Mouse (Mus musculus) CH12.LX (cell line): ENCODE measurements around the gene Klhl35. TPM values are rescaled to one million over a fixed set of nuclear protein-coding genes. Genes with fewer than 3 reads are reported as not detected.
A peak's percentile ranks its signal among the peaks of the same experiment; 100 is the strongest.

Experiments
- DNase-seq: peaks from one replicate; pipeline ENCODE4 v3.0.0-alpha.2; 2013; ENCODE audit errors: extremely low read depth
- H3K27ac ChIP-seq: 2 replicates; pipeline ENCODE4 v1.5.1; 2012; ENCODE audit warnings: low read depth, mild to moderate bottlenecking, control low read depth, moderate library complexity; ENCODE audit not compliant: insufficient read depth
- H3K27me3 ChIP-seq: replicated peaks from 2 replicates; pipeline ENCODE3; 2012; ENCODE audit warnings: inconsistent platforms
- H3K36me3 ChIP-seq, 2 experiments: replicated peaks in 1 of 2; 2 replicates each; pipeline versions ENCODE3 to v1.6.1; 2012; ENCODE audit warnings: inconsistent platforms in 1 of 2, low read length in 1 of 2, mild to moderate bottlenecking in 1 of 2, mixed read lengths in 1 of 2, moderate library complexity in 1 of 2; ENCODE audit not compliant: control insufficient read depth in 1 of 2, insufficient read depth in 1 of 2
- H3K4me1 ChIP-seq, 2 experiments: 2 replicates each; pipeline ENCODE4 v1.6.1; 2012; ENCODE audit warnings: inconsistent platforms in 1 of 2, moderate library complexity in 1 of 2; ENCODE audit not compliant: insufficient read depth in 2 of 2, control insufficient read depth in 1 of 2
- H3K4me2 ChIP-seq: 2 replicates; pipeline ENCODE4 v1.6.1; 2012; ENCODE audit warnings: low read depth, mild to moderate bottlenecking, control low read depth; ENCODE audit not compliant: poor library complexity, insufficient read depth, severe bottlenecking
- H3K4me3 ChIP-seq, 3 experiments: fragments of 150-350 bp in 1 of 3; sonication (generic) in 1 of 3; replicated peaks in 1 of 3; 2 replicates each; pipeline versions ENCODE3 to v1.5.1; 2011 to 2012; ENCODE audit warnings: low read depth in 2 of 3, low read length in 2 of 3, mild to moderate bottlenecking in 2 of 3, moderate library complexity in 2 of 3, control low read depth in 1 of 3, improper control_type of control experiment in 1 of 3, inconsistent platforms in 1 of 3, mixed read lengths in 1 of 3; ENCODE audit not compliant: poor library complexity in 1 of 3
- H3K79me2 ChIP-seq: replicated peaks from 2 replicates; pipeline ENCODE4 v1.6.1; 2012; ENCODE audit warnings: mild to moderate bottlenecking, moderate library complexity; ENCODE audit not compliant: control insufficient read depth, poor library complexity, insufficient read depth, severe bottlenecking; ENCODE audit errors: extremely low read depth
- H3K9ac ChIP-seq: 2 replicates; pipeline ENCODE4 v1.6.1; 2012; ENCODE audit warnings: low read depth, mild to moderate bottlenecking, control low read depth, moderate library complexity; ENCODE audit not compliant: insufficient read depth
- H3K9me3 ChIP-seq: replicated peaks from 2 replicates; pipeline ENCODE3; 2012; ENCODE audit warnings: low read length, inconsistent platforms, mixed read lengths
- BHLHE40 ChIP-seq: IDR thresholded peaks from 2 replicates; pipeline ENCODE4 v1.6.1; 2011; ENCODE audit warnings: mild to moderate bottlenecking, low read depth, low read length, improper control_type of control experiment
- CTCF ChIP-seq, 2 experiments: IDR thresholded peaks in 1 of 2; conservative IDR thresholded peaks in 1 of 2; 2 replicates each; pipeline ENCODE4 v1.5.1; 2011 to 2012; ENCODE audit warnings: low read depth in 2 of 2, low read length in 2 of 2, improper control_type of control experiment in 1 of 2, inconsistent platforms in 1 of 2, mild to moderate bottlenecking in 1 of 2, moderate library complexity in 1 of 2
- ELF1 ChIP-seq: IDR thresholded peaks from 2 replicates; pipeline ENCODE4 v1.6.1; 2014; ENCODE audit warnings: low read depth, mild to moderate bottlenecking, inconsistent platforms, low read length, improper control_type of control experiment
- EP300 ChIP-seq: IDR thresholded peaks from 2 replicates; pipeline ENCODE4 v1.6.1; 2011; ENCODE audit warnings: low read length, improper control_type of control experiment
- ETS1 ChIP-seq: conservative IDR thresholded peaks from 2 replicates; pipeline ENCODE4 v1.6.1; 2012; ENCODE audit warnings: low read depth, mild to moderate bottlenecking, inconsistent platforms, low read length, improper control_type of control experiment, moderate library complexity
- HCFC1 ChIP-seq: IDR thresholded peaks from 2 replicates; pipeline ENCODE4 v1.6.1; 2012; ENCODE audit warnings: low read depth, mild to moderate bottlenecking, inconsistent platforms, low read length, improper control_type of control experiment
- IRF4 ChIP-seq: IDR thresholded peaks from 2 replicates; pipeline ENCODE4 v1.6.1; 2014; ENCODE audit warnings: low read depth, mild to moderate bottlenecking, inconsistent platforms, low read length, improper control_type of control experiment
- JUN ChIP-seq: IDR thresholded peaks from 2 replicates; pipeline ENCODE4 v1.6.1; 2011; ENCODE audit warnings: low read depth, mild to moderate bottlenecking, low read length, improper control_type of control experiment, moderate library complexity; ENCODE audit not compliant: insufficient read depth
- JUND ChIP-seq: conservative IDR thresholded peaks from 2 replicates; pipeline ENCODE4 v1.6.1; 2011; ENCODE audit warnings: low read depth, low read length, improper control_type of control experiment
- KAT2A ChIP-seq: IDR thresholded peaks from 2 replicates; pipeline ENCODE4 v1.6.1; 2012; ENCODE audit warnings: low read length, improper control_type of control experiment, inconsistent platforms; ENCODE audit not compliant: insufficient replicate concordance
- MAFK ChIP-seq: IDR thresholded peaks from 2 replicates; pipeline ENCODE4 v1.6.1; 2011; ENCODE audit warnings: low read length, improper control_type of control experiment; ENCODE audit not compliant: insufficient replicate concordance
- MYC ChIP-seq: IDR thresholded peaks from 2 replicates; pipeline ENCODE4 v1.6.1; 2011; ENCODE audit warnings: low read depth, mild to moderate bottlenecking, improper control_type of control experiment, low read length
- NELFE ChIP-seq: IDR thresholded peaks from 2 replicates; pipeline ENCODE4 v1.6.1; 2011; ENCODE audit warnings: low read depth, low read length, improper control_type of control experiment
- NRF1 ChIP-seq: IDR thresholded peaks from 2 replicates; pipeline ENCODE4 v1.6.1; 2014; ENCODE audit warnings: low read depth, mild to moderate bottlenecking, inconsistent platforms, low read length, improper control_type of control experiment, moderate library complexity
- POLR2A ChIP-seq: IDR thresholded peaks from 2 replicates; pipeline ENCODE4 v1.6.1; 2011; ENCODE audit warnings: low read depth, mild to moderate bottlenecking, improper control_type of control experiment, low read length
- POLR2AphosphoS2 ChIP-seq: IDR thresholded peaks from 2 replicates; pipeline ENCODE4 v1.6.1; 2011; ENCODE audit warnings: low read depth, low read length, improper control_type of control experiment
- RAD21 ChIP-seq: IDR thresholded peaks from 2 replicates; pipeline ENCODE4 v1.6.1; 2011; ENCODE audit warnings: low read depth, mild to moderate bottlenecking, low read length, improper control_type of control experiment, moderate library complexity
- RCOR1 ChIP-seq: conservative IDR thresholded peaks from 2 replicates; pipeline ENCODE4 v1.6.1; 2012; ENCODE audit warnings: low read depth, mild to moderate bottlenecking, inconsistent platforms, low read length, improper control_type of control experiment
- SIN3A ChIP-seq: IDR thresholded peaks from 2 replicates; pipeline ENCODE4 v1.6.1; 2012; ENCODE audit warnings: low read length, improper control_type of control experiment, inconsistent platforms
- SMC3 ChIP-seq: IDR thresholded peaks from 2 replicates; pipeline ENCODE4 v1.6.1; 2011; ENCODE audit warnings: low read depth, low read length, improper control_type of control experiment
- TCF12 ChIP-seq: IDR thresholded peaks from 2 replicates; pipeline ENCODE4 v1.6.1; 2014; ENCODE audit warnings: low read depth, mild to moderate bottlenecking, inconsistent platforms, low read length, improper control_type of control experiment
- UBTF ChIP-seq: IDR thresholded peaks from 2 replicates; pipeline ENCODE4 v1.6.1; 2012; ENCODE audit warnings: low read depth, mild to moderate bottlenecking, inconsistent platforms, low read length, improper control_type of control experiment, moderate library complexity
- USF1 ChIP-seq: IDR thresholded peaks from 2 replicates; pipeline ENCODE4 v1.6.1; 2014; ENCODE audit warnings: low read depth, mild to moderate bottlenecking, inconsistent platforms, low read length, improper control_type of control experiment
- USF2 ChIP-seq: conservative IDR thresholded peaks from 2 replicates; pipeline ENCODE4 v1.6.1; 2011; ENCODE audit warnings: low read depth, low read length, improper control_type of control experiment
- ZC3H11A ChIP-seq: IDR thresholded peaks from 2 replicates; pipeline ENCODE4 v1.6.1; 2012; ENCODE audit warnings: low read depth, mild to moderate bottlenecking, inconsistent platforms, low read length, improper control_type of control experiment
- ZKSCAN1 ChIP-seq: IDR thresholded peaks from 2 replicates; pipeline ENCODE4 v1.6.1; 2012; ENCODE audit warnings: low read depth, inconsistent platforms, low read length, improper control_type of control experiment, borderline replicate concordance
- ZNF384 ChIP-seq: IDR thresholded peaks from 2 replicates; pipeline ENCODE4 v1.6.1; 2012; ENCODE audit warnings: low read depth, low read length, improper control_type of control experiment, inconsistent platforms
- dilution Hi-C: fragments of 300-500 bp; cut with MboI; formaldehyde crosslinking; loops from 2 replicates; pipeline ENCODE4 v1.14.3; 2020; ENCODE audit warnings: low sequenced_read_pairs; ENCODE audit not compliant: extremely low pct_unique_long_range_greater_than_20kb, extremely low pct_ligation_motif_present
- in situ Hi-C: fragments of 300-500 bp; cut with MboI; formaldehyde crosslinking; loops from 3 replicates; pipeline ENCODE4 v1.14.3; 2019; ENCODE audit warnings: low sequenced_read_pairs, low pct_ligation_motif_present, low pct_unique_long_range_greater_than_20kb, mixed read lengths
- polyA plus RNA-seq: library from polyadenylated mRNA; unstranded; fragments of >175 nt; gene quantifications from 2 replicates; pipeline ENCODE4 v1.2.1, GENCODE M21; 2012; ENCODE audit warnings: low read depth; ENCODE audit not compliant: insufficient read length
- total RNA-seq, 2 experiments: library from RNA; depleted of rRNA; stranded (reverse); fragments of 300-350 nt in 1 of 2; fragments of >200 nt in 1 of 2; gene quantifications; 2 replicates each; pipeline ENCODE4 v1.2.3; 2012 to 2014

The Klhl35 gene
- total and polyA plus RNA-seq, 3 experiments: not detected

- dilution Hi-C loops: no loop called here
These were observed 15.1 kb upstream of the Klhl35 start for GRCm38 (mm10) chr7:99450703-99451102.

GRCm38 (mm10) chr7:99452859-99453258 lies 12.9 kb upstream of the Klhl35 start:
- TF ChIP-seq SMC3 (no peak), NELFE (no peak), ELF1 (no peak), TCF12 (no peak), UBTF (no peak), ZC3H11A (no peak), RCOR1 (no peak), EP300 (no peak), NRF1 (no peak), ETS1 (no peak), IRF4 (no peak), JUND (no peak), HCFC1 (no peak), CTCF (conservative IDR thresholded peaks at IDR 0.05 in 1 of 2, IDR thresholded peaks at IDR 0.05 in 1 of 2; ENCODE audit: low read depth in 2 of 2, low read length in 2 of 2) (no peak), KAT2A (no peak), ZNF384 (no peak), POLR2AphosphoS2 (no peak)
- no peaks in the 10 kb centered on the region for H3K9me3 ChIP-seq
- H3K4me2 ChIP-seq: no peak overlapping the region
- in situ Hi-C loops (loop anchor here (5.0 kb wide), 1 partner anchor 76 kb away; no protein-coding TSS in a partner anchor), dilution Hi-C loops (no loop called here)
- no peaks in the 10 kb centered on the region for H3K27me3 ChIP-seq
- H3K36me3 ChIP-seq: peaks cover 0 to 63% of the 10 kb centered on the region in 2 experiments
- H3K9ac ChIP-seq: no peak overlapping the region
- no peaks in the 10 kb centered on the region for H3K79me2 ChIP-seq
- no peak overlapping the region for H3K4me3 ChIP-seq
- DNase-seq: no peak
- H3K27ac ChIP-seq: no peak overlapping the region
- peaks cover 4 to 26% of the 10 kb centered on the region in 2 experiments; a peak in 2 of 4 replicates for H3K4me1 ChIP-seq

More at GRCm38 (mm10) chr7:99450703-99451102, 15.1 kb upstream of the Klhl35 start:
- H3K9ac ChIP-seq: no peak overlapping the region
- H3K9me3 ChIP-seq: no peaks in the 10 kb centered on the region
- in situ Hi-C loops: loop anchor here (5.0 kb wide), 1 partner anchor 73 kb away; no protein-coding TSS in a partner anchor
- peaks cover 4 to 32% of the 10 kb centered on the region in 2 experiments; a peak in 3 of 4 replicates for H3K4me1 ChIP-seq
- no peak overlapping the region for H3K4me2 ChIP-seq
- no peak overlapping the region for H3K4me3 ChIP-seq
- DNase-seq: peak; percentile 80
- no peaks in the 10 kb centered on the region for H3K27me3 ChIP-seq
- H3K27ac ChIP-seq: no peak overlapping the region
- H3K79me2 ChIP-seq: no peaks in the 10 kb centered on the region
- peaks cover 0 to 52% of the 10 kb centered on the region in 2 experiments for H3K36me3 ChIP-seq
- peak; percentile 98 to 99 for TF ChIP-seq CTCF (conservative IDR thresholded peaks at IDR 0.05 in 1 of 2, IDR thresholded peaks at IDR 0.05 in 1 of 2; ENCODE audit: low read depth in 2 of 2, low read length in 2 of 2)
- TF ChIP-seq ZC3H11A: peak; percentile 97
- no peak for TF ChIP-seq JUND
- TF ChIP-seq ELF1: no peak
- no peak for TF ChIP-seq ZNF384
- TF ChIP-seq JUN: no peak
- peak; percentile 38; the same call in 1 of the 2 replicates for TF ChIP-seq SIN3A
- no peak for TF ChIP-seq RCOR1
- no peak for TF ChIP-seq POLR2AphosphoS2
- TF ChIP-seq IRF4: 0 out of 2 replicates have a peak, but pooled peaks have one; percentile 19
- TF ChIP-seq TCF12: no peak
- TF ChIP-seq SMC3: peak; percentile 98
- no peak for TF ChIP-seq ZKSCAN1
- TF ChIP-seq UBTF: no peak
- TF ChIP-seq RAD21: peak; percentile 100
- TF ChIP-seq USF1: no peak
- peak; percentile 49; the same call in 1 of the 2 replicates for TF ChIP-seq NELFE
- TF ChIP-seq BHLHE40: 0 out of 2 replicates have a peak, but pooled peaks have one; percentile 8
- TF ChIP-seq MYC: 0 out of 2 replicates have a peak, but pooled peaks have one; percentile 40
- TF ChIP-seq USF2: no peak
- TF ChIP-seq POLR2A: no peak
- TF ChIP-seq MAFK: no peak
- TF ChIP-seq, all 38 proteins: peak for 9
